Mouse (Mus musculus) right cerebral cortex, postnatal 14 days (tissue): ENCODE measurements around the gene Myb.
A peak's percentile ranks its signal among the peaks of the same experiment; 100 is the strongest.
"Not testable (repeated sequence)": the region's sequence is repeated elsewhere in the genome, so short reads cannot be mapped to it uniquely, and the experiment has no call there.

ENCODE experiments used
- DNase-seq: peaks from one replicate; pipeline ENCODE4 v3.0.0; 2022

Gene Myb

GRCm38 (mm10) chr10:21167842-21168241, 7.1 kb upstream of the Myb start:
- DNase-seq = no peak

DNA sequence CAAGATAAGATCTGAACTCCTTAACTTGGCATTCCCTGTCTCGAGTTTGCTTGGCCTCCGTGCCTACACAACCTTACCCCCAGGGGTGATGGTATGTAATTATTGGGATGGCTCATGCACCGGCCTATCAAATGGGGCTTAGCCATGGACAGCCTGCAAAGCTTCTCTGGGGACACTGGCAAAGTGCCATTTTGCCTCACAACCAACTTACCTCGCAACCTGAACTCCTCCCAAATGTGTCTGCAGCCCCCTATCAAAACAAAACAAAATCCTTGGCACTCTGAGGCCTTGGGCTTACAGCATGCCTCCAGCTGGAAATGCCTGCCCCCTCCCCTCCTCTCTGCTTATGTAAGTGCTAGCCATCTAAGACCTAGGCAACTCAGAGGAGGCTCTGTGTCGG, 6.4 kb upstream of the Myb start:
- DNase-seq = no peak

DNA sequence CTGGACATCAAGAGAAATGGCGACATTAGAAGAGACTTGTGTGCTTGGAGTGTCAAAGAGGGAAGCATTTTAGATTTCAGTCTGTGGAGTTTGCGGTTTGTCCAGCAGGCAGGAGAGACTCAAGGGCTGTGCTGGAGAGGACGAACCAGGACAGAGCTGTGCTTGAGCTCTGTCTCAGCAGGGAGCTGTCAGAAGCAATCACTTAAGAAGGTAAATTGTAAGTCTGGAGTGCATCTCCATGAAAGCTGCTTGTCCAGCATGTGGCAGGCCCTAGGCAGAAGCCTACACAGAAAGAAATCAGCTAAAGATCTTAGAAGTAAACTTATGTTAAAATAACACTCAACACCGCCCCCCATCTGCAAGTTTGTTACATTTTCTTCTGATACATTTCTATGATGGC, 4.6 kb upstream of the Myb start:
- DNase-seq = no peak

GRCm38 (mm10) chr10:21162124-21162523, 1.3 kb upstream of the Myb start:
- DNase-seq = no peak

DNA sequence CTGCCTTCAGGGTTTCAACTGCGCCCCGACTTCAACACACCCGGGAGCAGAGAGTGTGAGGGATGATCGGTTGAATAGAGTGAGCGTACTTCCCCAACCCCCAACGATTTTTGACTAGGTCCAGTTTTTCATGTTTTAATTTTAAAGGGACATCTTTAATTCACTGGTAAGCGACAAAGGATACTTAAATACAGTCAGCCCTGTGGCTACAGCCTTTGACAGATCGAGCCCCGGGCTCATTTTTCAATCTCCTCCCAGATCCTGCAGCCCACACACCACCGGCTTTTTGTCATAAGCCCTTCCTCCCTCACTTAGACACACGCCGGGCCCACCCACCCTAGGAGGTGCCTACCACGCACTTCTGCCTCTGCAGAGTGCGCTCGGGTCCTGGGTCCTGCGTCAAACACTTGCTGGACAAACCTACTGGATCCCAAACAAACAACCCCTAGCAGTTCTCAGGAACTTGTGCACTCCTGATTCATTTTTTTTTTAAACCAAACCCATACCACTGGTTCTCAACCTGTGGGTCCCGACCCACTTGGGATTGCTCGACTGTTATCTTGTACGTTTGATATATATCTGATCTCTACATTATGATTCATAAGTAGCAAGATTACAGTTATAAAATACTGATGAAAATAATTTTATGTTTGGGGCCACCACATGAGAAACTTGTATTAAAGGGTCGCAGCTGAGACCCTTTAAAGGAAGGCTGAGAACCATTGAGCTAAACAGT, 743 bp upstream of the Myb start:
- DNase-seq = no peak

GRCm38 (mm10) chr10:21159697-21160394, 938 bp downstream of the Myb start:
- peak; percentile 34 for DNase-seq

GRCm38 (mm10) chr10:21158918-21159443, 1.8 kb downstream of the Myb start:
- no peak for DNase-seq

GRCm38 (mm10) chr10:21158111-21158917, 2.5 kb downstream of the Myb start:
- peak; percentile 18 for DNase-seq

DNA sequence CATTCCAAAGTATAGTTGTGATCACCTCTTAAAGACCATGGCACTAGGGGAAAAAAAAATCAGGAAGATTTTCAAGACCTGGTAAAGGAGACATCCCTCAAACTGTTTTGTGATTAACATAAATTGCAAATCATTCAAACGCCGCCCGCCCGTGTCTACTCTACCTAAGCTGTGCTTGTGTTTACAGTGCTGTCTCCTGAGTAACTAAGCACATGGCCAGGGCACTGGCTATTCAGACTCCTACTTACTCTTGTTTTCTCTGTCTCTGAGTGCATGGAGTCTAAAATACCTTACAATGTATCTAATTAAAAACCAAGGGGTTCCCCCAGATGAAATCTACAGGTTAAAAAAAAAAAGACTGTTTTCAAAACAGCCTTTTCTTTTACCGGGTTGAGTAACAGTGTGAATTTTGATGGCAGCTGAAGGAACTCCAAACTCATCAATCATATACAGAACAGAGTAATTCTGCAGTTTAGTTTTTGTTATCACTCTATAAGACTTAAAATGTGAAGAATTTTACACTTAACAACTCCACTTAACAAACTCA, 3.8 kb downstream of the Myb start:
- no peak for DNase-seq

- no peak for DNase-seq
Measured at GRCm38 (mm10) chr10:21156416-21156815, 4.4 kb downstream of the Myb start.

- no peak for DNase-seq
Measured at GRCm38 (mm10) chr10:21154927-21155326, 5.9 kb downstream of the Myb start.

DNA sequence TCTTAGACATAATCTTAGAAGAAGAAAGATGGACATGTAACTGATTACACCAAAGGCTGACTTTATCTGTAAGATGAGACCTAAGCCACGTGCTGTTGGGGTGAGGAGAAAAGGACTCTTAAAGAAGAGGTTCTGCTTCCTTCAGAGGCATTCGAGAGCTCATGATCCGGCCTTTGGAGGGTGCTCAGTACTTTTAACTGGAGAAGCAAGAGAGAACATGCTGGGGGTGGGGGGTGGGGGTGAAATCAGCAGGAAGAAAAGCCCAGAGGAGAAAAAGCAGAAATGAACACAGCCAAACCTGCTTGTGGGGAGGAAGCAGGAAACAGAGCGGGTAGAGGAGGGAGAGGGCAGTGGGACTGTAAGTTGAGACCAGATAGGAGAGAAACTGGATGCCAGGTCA, 7.4 kb downstream of the Myb start:
- DNase-seq = no peak

DNA sequence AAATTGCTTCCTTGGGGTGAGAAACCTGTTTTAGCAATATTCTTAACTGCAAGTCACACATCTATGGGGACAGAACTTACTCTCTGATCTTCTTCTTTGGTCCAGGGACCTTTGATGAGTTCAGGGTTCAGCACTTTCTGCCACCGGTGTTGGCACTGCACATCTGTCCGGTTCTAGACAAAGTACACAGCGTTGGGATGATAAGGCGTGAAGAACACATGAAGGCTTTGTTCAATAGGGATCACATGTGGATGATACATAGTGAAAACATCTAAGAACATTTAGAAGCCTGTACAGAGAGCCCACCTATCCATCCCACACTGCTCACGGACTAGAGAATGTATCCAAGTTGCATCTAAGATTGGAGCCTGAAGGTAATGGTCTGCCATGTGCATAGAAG, 8.0 kb downstream of the Myb start:
- no peak for DNase-seq

- no peak for DNase-seq
Measured at GRCm38 (mm10) chr10:21151320-21151719, 9.5 kb downstream of the Myb start.

DNA sequence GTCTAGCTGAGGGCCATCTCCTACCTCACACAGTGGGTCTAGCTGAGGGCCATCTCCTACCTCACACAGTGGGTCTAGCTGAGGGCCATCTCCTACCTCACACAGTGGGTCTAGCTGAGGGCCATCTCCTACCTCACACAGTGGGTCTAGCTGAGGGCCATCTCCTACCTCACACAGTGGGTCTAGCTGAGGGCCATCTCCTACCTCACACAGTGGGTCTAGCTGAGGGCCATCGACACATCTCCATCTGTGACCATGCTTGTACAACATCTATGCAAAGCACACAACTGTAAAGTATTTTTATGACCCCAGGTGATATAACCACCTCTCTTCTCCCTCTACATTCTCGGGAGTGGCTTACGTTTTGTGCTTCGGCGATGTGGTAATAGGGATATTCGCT, 10.8 kb downstream of the Myb start:
- not testable (repeated sequence) for DNase-seq

DNA sequence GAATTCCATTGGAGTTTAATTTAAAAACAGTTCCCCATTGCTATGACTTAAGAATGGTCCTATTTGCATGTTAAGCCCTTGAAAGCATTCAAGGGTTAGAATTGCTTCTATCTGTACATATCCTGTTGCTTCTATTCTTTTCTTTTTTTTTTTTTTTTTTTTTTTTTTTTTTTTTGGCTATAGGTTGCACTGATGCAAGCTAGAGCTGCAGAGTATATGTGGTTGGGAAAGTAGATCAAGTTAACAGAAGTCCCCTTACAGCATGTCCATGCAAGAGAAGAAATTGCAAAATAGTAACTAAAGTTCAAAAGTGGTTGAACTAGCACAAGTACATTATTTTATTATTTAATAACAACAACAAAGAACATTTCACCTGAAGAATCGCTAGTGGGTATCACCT, 14.1 kb downstream of the Myb start:
- DNase-seq = no peak

DNA sequence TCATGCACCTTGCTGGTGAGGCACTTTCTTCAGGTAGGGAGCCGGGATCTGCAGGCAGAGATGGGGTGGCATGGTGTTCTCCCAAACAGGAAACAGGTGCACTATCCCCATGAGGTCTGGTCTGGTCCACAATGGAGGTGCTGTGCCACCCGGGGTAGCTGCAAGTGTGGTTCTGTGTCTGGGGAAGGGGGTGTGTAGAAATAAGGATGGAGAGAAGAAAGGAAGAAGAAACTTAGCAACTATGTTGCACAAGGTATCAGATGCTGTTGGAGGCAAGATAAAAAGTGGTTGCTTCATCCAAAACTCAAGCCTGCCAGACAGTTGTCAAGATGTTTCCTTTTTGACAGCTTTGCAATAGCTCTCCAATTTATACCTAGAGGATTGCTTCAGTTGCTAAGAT, 14.5 kb downstream of the Myb start:
- DNase-seq = no peak

DNA sequence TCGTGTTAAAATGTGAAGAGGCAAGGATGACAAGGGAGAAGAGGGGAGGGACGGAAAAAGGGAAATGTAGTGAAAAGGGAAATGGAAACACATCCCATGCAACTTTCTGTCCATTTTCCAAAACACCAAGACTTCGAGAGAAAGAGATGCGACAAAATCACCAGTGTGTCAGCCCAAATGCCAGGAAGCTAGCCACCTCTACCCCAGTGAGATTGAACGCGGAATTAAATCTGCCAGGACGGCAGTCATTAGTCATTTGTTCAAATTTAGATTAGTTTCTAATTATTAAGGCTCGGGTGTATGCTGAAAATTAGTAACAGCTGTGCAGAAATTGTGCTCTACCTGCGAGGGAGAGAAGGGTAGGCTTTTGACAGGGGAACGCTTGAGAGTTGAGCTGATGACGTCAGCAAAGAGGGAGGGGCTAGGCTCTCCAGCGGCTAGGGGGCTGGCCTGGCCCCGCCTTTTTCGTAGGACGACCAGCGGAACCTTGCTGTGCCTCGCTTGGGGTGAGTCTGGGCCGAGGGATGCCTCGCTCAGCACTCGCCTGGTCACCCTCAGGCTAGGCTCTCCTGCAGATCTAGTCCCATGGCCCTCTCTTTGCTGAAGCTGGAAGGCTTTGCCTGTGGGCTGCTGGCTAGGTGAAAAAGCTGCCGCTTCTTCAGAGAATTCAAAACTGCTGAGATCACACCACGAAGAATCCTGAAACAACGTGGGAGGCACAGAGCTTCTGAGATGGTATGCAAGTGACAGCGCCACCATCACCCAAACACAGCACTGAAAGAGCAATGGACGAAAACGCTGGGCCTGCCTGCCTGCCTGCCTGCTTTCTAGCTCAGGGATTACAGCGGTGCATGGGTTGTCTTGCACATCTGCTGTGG, 15.9 kb downstream of the Myb start:
- DNase-seq = peak; percentile 70

DNA sequence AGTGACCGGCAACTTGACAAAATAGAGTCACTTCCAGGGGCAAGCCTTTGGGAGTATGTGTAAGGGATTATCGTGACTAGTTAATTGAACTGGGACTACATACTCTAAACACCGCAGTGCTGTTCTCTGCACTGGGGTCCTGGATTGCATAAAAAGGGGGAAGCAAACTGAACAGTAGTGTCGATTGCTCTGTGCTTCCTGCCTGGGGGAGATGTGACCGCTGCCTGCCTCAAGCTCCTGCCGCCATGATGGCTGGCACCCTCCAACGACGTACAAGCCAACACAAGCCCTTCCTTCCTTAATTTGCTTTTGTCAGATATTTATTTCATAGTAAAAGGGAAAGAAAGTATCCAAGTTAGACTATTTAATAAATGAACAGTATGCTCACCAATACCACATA, 25.5 kb downstream of the Myb start:
- no peak for DNase-seq

DNA sequence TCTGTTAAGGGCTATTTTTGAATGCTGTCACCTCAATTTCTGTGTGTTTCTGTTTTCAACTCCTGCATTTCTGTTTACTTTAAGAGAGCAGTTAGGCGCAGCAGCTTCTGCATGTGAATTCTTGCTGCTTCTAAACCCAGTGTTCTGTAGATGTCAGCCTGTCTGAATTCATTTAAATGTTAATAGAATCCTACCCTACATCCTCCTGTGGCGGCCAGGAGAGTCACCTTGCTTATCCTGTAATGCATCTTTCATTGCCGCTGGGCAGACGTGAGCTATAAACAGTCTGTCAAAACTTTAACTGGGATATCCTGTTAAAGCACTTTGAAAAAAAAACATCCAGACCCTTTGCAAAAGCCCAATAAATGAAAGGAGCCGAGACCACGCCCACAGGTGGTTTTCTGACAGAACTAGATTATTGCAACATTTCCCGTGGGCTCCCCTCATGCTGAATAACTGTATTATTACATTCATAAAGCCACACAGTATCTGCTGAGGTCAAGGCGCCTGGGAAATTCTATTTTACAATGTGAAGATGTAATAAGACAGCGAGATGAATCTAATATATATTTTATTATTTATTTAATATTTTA, 29.8 kb downstream of the Myb start:
- no peak for DNase-seq

GRCm38 (mm10) chr10:21128086-21128611, 32.6 kb downstream of the Myb start:
- DNase-seq = no peak

GRCm38 (mm10) chr10:21118341-21118740, 42.4 kb downstream of the Myb start:
- no peak for DNase-seq
